Mouse (Mus musculus) cerebellum, adult 11 months (tissue): ENCODE measurements around the gene Mpv17.

Source experiments
- DNase-seq: peaks from one replicate; pipeline ENCODE4 v3.0.0; 2022

Mpv17 gene

DNA sequence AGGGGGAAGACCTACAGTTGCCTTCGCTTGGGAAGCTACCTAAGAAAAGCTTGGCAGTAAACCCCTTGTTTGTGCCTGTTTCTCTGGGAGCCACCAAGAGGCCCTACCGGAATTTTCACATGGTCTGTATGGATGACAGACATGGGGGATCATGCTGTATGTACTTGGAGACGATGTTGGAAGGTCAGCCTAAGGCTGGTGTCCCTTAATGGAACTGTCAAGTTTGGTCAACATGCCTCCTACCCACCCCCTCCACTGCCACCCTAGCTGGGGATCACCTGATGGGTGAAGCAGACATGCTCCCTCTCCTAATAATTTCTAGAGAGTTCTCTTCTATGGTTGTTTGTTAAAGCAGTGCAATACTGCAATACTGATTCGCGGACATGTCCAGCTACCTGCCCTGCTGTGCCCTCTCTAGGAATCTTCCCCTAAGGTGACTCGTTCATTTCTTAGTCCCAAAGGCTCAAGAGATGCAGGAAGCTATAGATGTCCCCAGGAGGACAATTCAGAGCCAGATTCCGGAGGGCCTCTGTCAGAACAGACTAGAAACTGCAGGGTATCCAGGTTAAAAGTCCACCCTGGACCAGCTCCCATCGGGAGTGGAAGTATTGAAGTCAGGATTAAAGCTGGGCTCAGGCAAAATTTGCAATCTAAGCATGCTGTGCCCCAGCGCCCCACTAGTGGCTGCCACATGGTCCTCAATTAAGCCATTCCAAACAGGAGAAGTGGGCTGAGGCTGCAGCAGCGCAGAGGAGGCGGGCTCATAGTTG, 58.2 kb downstream of the Mpv17 start:
- DNase-seq: no peak

DNA sequence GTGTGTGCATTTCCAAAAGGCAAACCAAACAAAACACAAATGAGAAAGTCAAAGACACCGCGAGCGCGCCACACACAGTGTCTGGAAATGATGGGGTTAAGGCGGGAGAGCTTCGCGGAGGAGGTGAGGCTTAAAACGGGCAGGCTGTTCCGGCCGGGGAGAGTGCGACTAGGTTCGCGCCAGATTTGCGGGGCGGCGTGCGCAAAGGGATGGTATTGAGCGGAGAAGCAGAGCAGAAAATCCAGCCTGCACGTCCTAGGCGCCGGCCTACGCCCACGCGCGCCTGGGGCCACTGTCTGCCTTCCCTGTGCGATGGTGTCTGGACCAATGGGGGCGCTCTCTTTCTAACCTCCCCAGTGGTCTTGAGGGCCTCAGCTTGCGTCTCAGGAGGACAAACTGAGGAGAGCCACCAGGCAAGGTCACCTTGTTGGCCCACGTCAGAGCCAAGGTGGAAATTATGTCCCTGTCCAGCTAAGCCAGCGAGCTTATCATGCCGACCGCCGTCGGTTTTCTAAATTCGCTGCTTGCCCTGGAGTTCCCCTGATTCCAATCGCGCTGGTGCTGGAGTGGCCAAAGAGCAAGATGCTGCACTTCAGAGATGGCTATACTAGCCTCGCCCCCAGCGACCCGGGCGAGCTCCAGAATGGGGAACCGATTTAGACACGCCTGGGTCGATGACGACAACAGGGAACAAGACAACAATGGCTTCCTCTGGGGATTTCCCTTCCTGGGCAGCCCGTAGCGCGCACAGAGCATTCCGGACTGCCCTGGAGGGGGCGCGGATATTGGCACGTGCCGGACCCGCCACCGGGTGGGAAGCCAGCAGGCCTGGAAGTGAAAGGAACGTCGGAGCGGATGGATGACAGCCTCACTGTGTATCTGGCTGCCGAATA, 59.0 kb downstream of the Mpv17 start:
- no peak for DNase-seq

DNA sequence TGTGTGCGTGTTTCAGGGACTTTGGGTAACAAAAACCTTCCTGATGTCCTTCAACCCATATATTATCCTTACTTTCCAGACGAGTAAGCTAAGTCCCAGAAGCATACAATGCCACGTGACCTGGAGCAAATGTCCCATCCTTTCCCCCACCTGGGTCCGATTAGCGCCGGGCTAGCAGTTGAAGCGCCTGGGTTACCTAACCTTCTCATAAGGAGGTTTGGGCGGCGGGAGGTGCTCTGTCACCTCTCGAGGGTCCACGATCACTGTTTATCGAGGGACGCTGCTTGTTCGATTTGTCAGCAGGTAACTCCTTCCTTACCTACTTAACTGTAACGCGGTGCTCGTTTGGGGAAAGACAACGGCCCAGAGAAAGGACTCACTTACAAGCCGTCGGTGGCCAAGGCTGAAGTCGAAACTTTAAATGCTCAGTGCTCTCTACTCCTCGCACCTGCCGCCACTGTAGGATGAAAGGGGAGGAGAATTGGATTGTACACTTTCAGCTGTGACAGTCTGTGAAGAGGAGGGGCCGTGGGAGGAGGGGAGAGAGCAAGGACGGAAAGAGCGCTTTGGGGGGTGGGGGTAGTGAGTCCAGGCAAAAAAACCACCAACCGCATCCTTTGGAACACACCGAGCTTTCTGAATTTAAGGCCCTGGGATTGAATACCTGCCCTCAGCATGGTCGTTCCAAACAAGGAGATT, 59.8 kb downstream of the Mpv17 start:
- no peak for DNase-seq

DNA sequence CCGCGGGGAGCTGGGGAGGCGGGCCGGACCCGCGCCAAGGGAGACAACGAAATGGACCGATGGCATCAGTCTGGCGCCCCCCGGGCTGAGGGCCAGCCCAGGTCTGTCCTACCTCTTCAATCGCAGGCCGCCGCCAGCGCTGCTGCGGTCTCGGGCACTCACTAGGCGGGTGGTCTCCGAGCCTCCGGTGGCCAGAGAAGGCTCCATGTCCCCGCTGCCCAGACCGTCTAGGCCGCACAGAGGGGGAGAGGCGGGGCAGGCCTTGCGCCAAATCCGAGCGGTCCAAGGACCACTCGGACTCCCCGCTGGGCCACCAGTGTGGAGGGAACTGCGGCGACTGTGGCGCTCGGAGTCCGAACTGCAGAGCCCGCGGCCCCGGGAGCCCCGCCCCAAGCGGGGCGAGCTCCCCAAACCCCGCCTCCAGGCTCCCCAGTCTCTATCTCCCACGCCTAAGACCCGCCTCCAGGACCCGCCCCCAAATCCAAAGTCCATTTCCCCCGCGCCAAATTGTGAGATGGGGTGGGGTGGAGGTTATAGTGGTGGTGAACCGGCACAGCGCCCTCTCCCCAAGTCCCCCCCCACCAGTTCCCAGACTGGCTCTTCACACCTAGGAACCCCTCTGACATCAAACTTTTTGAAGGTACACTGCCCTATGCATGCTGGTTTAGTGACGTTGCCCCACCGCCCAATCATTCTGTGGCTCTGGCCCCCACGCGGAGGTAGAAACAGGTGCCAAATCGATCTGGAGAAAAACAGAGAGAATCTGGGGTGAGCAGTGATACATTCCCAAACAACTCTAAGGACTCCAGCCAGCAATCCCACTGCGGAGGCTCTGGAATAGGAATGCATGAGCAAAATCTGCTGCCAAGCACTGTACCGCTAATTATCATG, 60.7 kb downstream of the Mpv17 start:
- no peak for DNase-seq

DNA sequence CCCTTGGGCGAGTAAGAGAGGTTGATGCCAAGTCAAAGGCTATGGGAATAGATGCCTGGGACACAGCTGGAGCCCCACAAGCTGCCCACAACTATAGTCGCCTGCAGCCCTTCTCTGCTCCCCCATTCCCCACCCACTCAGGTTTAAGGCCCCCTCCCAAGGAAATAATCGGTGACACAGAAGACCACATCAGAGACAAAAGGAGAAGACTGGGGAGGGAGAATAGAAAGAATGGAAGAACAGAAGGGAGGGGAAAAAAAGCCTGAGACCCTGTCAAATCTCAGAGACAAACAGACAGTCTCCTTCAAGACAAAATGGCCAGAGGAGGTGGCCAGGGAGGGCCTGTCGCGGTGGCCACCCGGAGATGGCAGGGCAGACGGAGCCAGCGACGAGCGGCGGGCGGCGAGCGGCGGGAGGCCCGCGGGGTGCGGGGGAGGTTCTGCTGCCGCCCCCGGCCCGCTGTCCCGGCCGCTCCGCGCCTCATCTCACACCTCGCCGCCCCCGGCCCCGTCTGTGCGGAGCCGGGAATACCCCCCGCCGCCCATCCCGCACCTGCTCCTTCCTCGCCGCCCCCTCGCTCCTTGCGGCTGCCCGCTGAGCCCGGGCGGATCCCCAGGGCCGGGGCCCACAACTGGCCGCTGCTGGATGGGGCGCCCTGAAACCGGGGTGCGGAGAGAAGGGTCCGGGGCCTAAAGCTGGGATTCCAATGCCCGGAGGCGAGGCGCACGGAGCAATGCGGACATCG, 61.6 kb downstream of the Mpv17 start:
- DNase-seq: no peak
